Mouse (Mus musculus) mature B cell (primary cell): ENCODE data around the gene Nlrp9c.
"Not testable (repeated sequence)": the region's sequence is repeated elsewhere in the genome, so short reads cannot be mapped to it uniquely, and the experiment has no call there.

Experiments used
- in situ Hi-C: fragments of 300-500 bp; cut with MboI; formaldehyde crosslinking; loops from 2 replicates; pipeline ENCODE4 v1.14.3; 2019

Nlrp9c gene

DNA sequence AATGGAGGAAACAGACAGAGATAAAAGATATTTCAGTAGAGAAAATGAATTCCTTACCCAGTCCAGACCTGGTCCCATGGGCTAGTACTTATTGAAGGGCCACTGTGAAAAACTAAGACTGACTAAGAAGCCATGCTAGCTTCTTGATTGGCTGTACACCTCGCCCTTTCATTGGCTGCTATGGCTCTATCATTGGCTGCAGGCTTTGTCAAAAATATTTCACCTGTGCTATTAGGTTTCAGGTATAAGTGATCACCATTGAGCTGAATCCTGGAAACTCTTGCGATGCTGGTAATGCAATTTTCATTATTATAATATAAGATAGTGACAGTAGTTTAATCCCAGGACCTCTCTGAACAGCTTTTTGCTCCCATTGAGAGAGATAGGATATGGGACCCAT is at the start of gene Nlrp9c:
Nlrp9c (minus strand) TSS at position 101 of the 400 bp plus-strand sequence.
- in situ Hi-C loops: not testable (repeated sequence)

DNA sequence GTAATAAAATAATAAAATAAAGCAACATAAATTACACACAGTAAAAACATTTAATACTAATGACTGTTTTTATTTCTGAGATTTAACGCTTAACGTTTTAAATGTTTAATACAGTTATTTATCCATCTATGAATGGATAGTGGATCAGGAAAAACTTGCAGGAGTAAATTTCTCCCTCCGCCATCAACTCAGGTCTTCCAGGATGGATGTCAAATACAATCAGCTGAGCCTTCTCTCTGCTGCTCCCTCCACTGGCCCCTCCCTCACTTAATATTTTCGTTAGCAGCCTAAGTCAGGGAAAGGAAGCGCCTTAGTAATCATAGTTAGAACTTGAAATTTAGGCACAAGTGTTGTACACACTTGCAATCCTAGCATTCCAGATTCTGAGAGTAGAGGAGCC is 31.3 kb upstream of the Nlrp9c start, which contains the start of gene Nlrp4a:
Nlrp4a (plus strand) TSS at position 301 of the 400 bp plus-strand sequence.
- in situ Hi-C loops: no loop called here

DNA sequence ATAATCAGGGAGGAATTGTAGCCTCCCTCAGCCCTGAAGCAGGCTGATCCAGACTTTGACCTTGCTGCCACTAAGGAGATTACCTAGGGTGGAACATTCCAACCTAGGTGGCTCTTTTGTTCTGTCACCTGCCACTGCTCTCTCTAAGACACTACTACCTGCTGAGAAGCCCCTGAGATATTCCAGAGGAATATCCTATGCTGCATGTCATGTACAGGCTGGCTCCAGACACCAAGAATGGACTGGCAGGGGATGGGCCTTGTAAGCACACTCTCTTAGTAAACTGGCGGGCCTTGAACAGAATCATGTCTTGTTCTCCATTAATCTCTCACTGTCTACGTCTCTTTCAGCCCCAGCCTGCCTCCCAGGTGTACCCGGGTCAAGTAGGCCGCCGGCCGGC is 11.7 kb downstream of the Nlrp9c start:
- in situ Hi-C loops: not testable (repeated sequence)

DNA sequence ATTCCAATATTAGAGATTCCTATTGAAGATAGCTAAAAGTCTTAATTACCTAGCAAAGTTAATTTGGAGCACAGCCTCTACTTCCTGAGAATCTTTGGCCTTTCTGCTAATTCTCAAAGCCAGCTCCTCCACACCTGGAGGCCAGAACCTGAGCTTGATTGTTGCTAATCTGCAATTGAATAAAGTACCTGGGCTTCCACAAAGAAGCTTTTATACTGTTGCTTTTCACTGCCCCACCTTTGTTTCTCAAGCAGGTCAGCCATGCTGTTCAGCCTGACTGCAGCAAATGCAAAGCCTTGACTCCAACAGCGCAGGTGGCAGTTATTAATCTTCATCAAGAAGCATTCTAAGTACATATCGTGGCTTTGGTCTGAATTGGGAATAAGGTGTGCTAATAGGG is 12.4 kb downstream of the Nlrp9c start:
- in situ Hi-C loops: not testable (repeated sequence)

DNA sequence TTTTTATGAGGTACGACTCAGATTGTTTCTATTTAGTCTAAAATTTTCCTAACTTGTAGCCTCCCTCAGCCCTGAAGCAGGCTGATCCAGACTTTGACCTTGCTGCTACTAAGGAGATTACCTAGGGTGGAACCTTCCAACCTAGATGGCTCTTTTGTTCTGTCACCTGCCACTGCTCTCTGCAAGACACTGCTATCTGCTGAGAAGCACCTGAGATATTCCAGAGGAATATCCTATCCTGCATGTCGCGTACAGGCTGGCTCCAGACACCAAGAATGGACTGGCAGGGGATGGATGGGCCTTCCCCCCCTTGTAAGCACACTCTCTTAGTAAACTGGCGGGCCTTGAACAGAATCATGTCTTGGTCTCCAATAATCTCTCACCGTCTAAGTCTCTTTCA is 16.8 kb downstream of the Nlrp9c start:
- in situ Hi-C loops: not testable (repeated sequence)

DNA sequence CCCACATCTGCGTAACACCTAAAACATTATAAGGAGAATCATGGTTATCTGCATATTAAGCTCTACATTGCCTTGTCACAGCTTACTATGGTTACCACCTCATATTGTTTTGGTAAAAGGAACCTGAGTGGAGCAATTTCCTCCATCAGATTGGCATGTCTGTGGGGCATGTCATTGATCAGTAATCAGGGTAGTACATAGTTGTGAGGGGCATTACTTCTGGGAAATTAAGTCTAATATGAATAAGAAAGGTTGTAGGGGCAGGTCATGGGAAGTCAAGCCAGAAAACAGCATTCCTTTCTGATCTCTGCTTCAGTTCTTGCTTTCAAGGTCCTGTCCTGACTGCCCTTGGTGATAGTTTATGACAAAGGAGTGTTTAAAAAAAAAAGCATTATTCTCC is 22.7 kb downstream of the Nlrp9c start:
- in situ Hi-C loops: no loop called here

DNA sequence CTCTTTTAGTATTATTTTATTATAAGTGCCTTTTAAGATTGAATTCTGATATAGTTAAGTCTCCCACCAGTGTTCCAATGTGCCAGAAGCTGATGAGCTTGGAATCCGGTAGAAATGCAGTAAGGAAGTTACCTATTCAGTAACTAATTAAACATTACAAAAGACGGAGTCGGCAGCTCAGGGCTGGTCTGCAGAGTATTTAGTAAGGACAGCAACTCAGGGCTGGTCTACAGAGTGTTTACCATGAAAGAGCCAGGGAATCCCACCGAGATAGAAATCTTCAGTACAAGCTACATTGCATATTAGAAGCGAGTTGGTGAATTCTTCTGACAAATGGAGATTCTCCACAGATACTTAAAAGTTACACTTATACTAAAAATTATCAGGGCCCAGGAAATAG is 30.3 kb downstream of the Nlrp9c start:
- in situ Hi-C loops: not testable (repeated sequence)

DNA sequence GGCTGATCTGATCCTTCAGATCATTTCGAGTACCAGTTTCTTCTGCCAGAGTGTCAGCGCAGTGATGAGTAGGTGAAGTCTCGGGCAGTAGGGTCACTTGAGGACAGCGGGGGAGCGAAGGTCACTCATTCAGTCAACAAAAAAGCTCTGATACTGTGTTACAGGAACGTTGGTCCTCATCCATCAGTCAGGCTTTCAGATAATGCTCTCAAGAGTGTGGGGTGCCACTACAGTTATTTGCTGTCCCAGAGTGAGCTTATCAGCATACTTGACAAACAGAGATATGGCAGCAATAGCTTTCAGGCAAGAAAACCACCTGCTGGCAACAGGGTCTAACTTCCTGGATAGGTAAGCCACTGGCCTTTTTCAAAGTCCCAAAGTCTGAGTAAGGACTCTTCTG is 46.8 kb downstream of the Nlrp9c start:
- in situ Hi-C loops: not testable (repeated sequence)

DNA sequence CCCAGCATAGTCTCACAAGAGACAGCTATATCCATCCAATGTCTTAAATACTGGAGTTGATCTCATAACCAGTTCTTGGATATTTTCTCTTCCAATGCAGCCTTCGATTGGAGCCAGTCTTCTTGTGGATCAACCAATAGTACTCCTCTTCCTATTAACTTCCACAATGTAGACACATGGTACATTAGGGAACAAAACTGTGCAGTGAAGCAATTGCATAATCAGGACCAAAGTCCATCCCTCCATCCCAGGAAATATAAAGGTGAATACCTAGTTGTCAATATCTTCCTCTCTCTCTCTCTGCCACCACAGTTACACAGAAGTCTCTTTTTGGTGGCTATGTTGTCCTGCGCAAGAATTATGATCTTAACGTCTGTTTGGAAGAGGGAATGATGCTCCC is 51.2 kb downstream of the Nlrp9c start:
- in situ Hi-C loops: not testable (repeated sequence)

DNA sequence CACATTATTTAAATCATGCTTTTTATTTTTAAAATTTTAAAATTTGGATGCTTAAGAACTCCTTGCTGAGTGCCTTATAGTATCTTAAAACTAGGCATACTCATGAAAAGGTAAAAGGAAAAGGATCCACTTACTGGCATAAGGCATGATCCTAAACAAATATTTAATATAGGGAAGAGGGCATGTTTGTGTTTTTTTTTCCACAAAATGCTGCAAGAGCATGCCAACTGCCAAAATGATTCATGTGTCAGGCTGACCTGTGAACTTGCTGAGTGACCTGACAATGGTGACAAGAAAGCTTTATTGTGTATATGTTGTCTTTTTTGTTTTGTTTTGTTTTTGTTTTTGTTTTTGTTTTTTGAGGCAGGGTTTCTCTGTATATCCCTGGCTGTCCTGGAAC is 53.3 kb downstream of the Nlrp9c start:
- in situ Hi-C loops: not testable (repeated sequence)

DNA sequence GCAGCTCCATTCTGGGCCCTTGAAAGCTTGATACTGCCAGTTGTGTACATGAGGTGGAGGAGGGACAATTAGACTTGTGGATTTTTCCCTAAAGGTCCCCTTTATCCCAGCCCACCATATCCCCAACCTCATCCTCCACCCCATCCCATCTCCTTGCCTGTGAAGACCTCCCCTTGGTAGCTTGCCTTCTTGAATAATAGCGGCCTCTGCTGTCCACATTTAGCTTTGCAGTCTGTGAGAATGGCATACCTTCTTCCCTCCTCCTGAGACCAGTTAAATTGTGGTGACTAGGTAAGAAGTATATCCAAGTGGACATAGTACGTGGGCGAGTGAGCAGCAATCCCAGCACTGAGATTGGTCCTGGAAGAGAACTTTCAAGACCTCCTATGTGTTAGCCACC is 83.1 kb downstream of the Nlrp9c start:
- in situ Hi-C loops: not testable (repeated sequence)

DNA sequence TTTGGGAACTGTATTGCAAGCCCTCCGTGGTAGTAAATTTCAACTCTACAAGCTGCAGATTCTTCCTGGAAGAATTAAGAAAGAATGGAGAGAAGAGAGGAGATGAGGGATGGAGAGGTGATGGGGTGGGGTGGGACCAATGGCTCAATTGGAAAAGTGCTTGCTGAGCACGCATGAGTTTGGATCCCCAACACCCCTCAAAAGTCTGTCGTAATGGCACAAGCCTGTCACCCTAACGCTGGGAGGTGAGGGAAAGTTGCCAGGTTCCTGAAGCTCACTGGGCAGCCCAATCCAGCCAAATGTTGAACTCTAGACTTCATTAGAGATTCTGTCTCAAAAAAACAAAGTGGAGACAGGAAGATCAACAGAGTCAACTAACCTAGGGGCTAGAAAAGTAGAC is 87.7 kb downstream of the Nlrp9c start:
- in situ Hi-C loops: not testable (repeated sequence)

DNA sequence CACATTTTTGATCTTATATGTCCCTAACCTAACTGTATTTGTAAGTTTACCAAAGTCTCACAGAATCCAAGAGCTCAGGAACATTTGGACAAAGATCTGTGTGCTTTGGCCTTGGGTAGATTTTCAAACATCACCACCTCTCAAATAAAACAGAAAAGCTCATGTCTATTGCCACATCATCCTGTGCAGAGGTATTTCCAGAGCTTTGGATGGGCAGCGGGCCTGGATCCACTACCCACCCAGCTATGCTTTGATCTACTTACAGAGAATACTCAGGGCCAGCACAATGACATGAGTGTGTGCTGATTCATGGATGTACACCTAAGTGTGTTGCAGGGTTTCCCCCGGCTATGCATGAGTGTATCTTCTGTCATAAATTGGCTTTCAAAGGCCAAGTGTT is 88.3 kb downstream of the Nlrp9c start:
- in situ Hi-C loops: not testable (repeated sequence)

DNA sequence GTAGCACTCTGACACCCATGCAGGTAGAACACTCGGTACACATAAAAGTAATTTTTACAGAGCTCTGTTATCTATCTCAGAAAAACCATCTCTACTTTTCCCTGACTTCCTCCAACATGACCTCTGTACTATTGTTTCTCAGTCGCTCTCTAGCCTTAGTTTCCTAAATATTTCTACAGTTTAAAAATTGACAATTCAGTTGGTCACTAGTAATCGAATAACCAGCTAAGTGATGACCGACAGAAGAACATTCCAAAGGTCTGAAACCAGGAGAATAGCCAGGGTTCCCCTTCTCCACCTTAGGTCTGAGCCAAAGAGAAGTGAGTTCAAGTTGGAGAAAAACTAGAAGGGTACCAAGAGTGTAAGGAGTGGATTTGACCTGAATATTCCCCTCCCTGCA is 91.7 kb downstream of the Nlrp9c start:
- in situ Hi-C loops: not testable (repeated sequence)

DNA sequence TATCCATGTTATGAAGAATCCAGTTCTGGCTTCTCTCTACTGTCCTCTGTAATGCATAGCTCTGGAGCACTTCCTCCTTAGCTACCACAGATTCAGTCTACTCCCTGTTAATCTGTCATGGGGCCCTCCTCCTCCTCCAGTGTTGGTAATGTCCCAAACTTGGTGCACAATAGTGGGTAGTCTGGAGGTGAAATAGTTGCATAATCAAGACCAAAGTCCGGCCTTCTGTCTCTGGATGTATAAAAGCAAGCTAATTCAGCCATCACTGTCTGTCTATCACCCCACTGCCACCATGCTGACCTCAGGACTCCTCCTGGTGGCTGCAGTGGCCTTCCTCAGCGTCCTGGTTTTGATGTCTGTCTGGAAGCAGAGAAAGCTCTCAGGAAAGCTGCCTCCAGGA is 96.6 kb downstream of the Nlrp9c start, which contains the start of gene Cyp2a4:
Cyp2a4 (plus strand) TSS at position 244 of the 400 bp plus-strand sequence.
- in situ Hi-C loops: not testable (repeated sequence)

DNA sequence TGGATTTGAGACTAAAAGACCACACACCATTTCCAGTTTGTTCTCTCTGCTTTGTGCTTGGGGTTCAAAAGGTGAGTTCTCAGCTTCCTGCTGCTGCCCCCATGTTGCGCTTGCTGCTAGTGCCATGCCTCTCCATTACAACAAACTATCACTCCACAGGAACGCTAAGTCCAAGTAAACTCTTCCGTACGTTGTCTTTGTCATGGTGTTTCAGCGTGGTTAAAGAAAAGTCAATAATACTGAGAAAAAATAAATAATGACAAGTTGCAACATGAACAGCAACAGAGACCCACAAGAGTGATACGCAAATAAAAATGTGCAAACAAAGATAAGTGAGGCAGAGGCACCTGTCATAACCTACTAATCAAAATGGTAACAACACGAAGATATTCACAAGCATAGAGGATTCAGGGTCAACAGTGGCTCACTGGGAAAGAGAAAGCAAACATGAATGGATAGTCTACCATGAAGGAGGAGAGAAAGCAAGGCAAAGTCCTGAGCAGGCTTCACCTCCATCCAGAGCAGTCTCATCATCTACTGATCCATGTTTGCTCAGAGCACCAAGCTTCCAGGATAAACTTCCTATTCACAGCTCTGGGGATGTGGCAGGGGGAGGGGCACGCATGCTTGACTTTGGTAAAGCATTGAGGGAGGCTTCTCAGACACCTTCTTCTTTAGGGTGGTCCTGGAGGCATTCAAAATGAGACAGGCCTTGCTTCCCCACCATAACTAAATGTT is 99.9 kb downstream of the Nlrp9c start:
- in situ Hi-C loops: not testable (repeated sequence)
